Mouse (Mus musculus) right cerebral cortex, adult 18-20 months (tissue): ENCODE measurements at regions not wholly inside any gene's neighbourhood (a gene's known extent, or its start where the extent isn't known, plus 50 kb on each side); places are given as distances from the start of the nearest gene placed in this dataset.
"Not testable (repeated sequence)": the region's sequence is repeated elsewhere in the genome, so short reads cannot be mapped to it uniquely, and the experiment has no call there.

Experiments
- DNase-seq: peaks from one replicate; pipeline ENCODE4 v3.0.0; 2022; ENCODE audit warnings: mixed read lengths

DNA sequence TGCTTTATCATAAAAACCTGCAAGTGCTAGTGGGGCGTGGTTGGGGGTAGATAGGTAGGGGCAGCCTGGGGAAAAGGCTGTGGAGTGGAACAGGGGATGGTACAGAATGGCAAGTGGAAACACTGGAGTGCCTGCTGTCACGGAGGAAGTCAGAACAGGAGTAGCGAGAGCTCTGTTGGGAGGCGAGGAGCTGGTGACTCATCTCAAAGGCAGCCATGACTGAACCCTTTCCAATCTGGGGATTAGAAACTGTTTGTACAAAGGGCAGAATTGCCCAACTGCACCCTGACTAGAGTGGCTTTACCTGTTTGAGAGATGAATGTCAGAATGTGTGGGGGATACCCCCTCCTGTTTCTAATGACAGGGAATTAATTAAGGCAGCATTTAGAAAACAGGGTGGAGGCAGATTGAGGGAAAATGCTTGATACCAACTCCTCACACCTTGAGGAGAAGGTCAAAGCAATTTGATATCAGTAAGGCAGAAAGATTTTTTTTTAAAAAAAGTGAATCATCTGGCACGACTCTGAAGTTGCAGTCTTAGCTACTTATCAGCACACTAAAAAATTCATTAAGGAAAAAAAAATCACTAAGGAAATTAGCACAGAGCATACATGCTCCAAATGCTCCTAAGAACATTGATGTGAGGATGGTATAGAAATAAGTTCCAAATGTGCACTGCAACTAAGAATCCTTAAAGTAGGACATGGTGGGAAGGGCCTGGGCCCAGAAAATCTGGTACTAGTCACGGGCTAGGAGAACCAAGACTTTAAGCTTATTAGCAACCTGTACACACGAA lies 54.7 kb upstream of the Usp25 start:
- DNase-seq, result no peak

DNA sequence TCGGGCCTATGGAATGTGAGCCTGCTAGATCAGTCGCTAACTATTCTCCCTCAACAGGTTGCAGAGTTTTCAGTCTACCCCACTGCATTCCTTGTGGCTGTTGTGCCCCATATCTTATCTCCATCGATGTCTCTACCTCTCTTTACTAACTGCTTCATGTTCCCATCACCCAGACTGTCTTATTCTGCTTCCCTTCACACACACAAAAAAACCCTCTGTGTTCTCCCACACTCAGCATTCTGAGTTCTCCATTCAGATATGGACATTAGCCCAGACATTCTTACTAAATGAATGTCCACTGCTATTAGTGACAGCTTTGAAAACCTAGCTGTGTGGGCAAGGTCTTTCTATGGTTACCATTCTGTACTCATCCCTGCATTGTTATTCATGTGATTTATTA lies 56.0 kb upstream of the Usp25 start:
- DNase-seq, result no peak

DNA sequence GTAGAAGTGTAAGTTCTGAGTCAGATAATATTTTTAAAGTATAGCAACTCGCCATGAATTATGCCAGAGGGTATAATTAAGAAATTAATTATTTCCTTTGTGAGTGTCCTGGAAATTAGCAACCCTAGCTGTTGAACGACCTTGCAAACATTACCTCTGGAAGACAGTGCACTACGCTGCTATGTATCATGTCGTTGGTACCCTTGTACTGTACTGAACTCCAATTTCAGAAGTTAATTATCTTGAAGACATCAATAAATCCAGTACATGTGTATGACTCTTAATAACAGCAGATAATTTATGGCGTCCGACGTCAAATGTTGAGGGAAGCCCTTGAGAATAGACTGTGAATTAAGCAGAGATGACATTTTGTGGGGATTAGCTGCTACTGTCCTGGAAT lies 56.4 kb upstream of the Usp25 start:
- no peak for DNase-seq

DNA sequence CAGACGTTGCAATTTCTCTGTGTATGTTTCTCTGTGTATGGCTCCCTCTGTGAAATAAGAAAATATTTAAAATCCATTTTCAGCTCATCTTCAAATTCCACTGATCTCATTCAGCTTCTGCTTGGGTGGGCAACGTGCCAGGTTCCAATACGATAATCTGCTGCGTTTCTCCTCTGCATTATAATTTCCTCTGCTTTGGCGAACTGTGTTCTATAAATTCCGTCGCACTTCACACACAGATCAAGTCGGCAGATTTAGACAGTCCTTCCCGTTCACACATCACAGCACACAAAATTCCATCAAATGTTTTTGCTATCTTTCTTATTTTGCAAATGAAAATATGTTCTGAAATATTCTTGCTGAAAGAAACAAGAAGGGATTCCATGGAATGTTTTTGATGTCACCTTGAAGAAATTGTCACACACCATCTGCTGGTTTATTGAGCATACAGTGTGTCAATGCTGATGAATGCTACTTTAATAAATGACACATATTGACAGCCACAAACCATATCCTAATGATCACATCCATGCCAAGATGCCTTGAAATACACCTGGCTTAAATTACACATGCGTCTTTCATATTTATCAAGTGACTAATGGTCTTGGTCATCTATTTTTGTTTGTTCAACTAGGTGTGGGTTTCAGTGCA lies 62.5 kb upstream of the Usp25 start:
- DNase-seq, result peak; percentile 57

DNA sequence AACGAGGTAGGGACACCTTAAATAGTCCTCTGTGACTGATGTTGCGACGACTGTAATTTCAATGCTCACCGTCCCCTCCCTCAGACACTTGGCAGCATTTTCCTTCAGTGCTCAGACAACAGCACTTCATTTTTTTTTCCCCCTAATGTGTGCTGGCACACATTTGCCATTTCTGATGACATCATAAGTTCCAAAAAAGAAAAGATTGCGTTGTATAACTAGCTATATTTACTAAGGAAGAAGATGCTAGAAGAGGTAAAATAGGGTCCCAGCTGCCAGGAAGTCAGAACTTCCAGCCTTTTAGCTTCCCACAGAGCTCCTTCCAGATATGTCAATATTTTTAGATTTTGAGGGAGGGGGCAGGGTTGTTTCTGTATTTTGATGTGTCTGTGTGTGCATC lies 66.5 kb upstream of the Usp25 start:
- no peak for DNase-seq

DNA sequence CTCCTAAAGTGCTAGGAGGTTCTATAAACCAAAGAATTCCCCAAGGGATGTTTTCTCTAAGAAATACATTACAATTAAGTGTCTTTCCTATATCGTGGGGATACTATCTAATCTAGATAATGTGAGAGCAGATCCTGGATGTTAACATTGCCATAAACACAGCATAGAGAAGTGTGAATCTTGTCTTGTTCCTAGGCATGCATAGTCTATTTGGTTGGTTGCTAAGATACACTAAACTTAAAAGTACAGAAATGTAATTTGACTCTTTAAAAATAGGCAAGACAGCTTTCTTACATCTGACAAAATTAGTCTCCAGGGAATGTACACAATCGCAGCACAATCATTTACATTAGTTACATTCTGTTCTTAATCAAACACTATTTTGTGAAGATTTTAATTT lies 75.4 kb upstream of the Usp25 start:
- no peak for DNase-seq

DNA sequence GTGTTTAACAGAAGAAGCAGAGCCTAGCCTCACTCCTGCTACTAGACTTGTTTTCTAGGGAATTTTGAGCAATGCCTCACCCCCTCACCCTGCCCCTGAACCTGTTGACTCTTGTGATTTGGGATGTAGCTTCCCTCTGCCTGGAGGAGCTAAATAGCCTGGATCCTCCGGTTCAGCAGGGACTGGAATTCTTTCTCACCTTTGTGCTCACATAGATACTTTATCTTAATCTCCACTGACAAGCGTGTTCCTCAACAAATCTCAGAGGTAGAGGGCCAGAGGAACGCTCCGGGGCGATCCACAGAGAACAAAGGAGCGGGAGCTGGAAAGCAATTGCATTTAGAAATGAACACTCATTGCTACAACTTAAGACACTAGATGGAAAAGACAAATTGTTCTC lies 85.6 kb upstream of the Usp25 start:
- DNase-seq, result no peak

DNA sequence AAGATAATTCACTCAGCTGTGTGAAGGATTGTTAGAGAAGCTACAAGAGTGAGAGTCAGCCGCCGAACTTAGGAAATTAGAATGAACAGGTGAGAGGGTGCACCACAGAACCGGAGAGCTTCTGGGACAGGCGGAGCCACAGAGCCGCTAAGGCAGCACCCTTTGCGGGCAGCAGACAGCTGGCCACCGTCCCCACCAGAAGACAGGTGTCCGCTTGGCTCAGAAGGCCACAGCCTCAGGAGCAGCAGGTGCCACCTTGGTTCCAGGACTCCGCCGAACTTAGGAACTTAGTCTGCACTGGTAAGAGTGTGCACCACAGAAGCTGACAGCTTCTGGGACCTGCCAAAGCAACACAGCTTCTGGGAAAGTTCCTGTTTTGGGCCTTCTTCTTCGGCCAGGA lies 93.4 kb upstream of the Usp25 start:
- not testable (repeated sequence) for DNase-seq

DNA sequence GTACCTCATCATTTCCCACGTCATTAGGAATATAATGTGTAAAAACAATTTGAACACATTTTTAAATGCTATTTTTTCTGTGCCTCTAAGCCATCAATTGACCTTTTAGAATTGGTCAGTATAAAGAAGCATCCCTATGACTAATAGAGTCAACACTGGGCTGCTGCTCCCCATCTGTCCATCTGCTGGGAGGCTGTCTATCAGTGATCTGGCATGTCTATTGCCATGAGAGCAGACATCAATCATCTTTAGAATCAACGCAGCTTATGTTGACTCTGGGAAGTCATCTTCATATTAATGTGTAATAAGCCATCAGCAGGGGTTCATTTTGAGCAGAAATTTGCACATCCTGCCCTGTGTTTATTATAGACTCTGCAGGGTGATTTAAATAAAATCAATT lies 94.9 kb upstream of the Usp25 start:
- no peak for DNase-seq

DNA sequence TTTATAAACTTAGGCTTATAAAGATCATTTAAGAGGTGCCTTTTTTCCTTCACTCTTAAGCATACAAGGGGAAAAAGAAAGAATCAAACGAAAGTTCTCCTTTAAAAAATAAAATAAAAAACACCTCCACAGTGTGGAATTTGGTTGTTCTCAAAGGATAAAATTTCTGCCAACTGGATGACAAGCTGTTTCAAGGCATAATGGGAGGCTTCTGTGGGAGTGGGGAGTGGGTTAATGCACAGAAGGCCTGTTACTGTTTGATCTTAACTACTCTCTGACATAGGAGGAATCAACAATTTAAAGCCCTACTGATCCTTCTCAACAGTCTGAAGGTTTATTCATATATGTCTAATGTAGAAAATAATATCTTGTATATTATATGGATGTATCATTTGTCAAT lies 99.2 kb upstream of the Usp25 start:
- no peak for DNase-seq

DNA sequence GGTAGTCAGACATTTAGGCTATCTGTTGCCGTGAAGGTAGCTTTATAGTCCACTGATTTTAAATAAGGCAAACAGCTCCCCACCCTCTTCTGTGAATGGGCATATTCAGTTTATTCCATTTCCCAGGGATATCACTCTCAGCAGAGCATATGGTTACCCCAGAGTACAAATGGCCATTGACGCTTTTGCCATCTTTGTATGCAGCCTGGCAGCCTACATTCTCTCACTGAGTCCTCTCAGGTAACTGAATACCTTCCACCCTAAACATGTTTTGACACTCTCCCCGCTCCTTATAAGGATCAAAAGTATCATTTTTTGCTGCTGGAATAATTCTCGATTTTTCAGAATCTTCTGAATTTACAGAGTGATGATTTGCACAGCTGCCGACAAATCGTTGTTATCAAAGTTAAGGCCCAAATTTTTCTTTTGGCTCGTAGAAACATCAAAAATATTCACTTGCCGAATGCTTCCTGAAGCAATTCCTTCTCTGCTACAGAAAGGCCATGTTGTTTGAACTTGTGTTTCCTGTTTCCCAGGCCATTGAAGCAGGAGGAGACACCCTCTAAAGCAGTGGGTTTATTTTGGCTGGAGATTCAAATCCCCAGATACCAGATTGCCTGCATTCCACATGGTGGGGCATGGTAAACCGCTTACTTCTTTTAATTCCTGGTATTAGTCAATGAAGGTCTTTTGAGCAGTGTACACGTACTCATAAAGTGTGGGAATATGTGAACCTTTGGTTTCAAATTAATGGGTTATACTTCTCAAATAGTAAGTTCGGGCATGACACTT lies 108.1 kb upstream of the Usp25 start:
- DNase-seq, result no peak

DNA sequence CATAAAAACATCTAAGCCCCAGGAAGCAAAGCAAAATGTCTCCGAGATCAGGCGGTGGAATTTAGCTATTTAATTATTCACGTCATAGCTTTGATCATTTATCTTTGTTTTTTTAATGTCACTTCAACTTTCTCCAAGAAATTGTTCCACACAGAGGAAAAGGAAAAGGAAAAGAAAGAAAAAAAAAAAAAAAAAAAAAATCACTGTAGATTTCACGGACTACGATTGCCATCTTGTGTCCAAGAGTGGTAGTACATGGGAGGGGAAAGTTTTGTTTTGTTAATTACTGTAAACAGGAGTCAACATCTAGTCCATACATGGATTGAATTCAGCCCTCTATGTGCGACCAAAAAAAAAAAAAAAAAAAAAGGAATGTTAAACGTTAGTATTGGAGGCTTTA lies 114.4 kb upstream of the Usp25 start:
- no peak for DNase-seq

DNA sequence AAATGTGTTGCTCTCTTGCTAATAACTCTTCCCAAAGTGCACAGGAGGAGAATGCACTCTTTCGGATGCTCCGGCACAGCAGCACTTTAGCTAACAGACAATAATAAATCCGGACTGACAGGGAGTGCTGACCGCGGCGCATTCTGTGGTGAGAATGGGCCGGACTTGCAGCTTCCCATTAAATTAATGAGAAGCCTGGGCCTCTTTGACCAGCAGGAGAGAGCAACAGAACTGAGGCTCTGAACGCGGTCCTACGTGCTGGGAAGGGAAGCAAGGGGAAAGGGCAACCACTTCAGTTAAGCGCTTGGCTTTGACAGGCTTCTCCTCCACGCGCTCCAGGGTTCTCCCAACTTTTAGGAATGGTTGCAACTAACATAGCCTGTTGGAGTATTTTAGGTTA lies 117.2 kb upstream of the Usp25 start:
- no peak for DNase-seq

DNA sequence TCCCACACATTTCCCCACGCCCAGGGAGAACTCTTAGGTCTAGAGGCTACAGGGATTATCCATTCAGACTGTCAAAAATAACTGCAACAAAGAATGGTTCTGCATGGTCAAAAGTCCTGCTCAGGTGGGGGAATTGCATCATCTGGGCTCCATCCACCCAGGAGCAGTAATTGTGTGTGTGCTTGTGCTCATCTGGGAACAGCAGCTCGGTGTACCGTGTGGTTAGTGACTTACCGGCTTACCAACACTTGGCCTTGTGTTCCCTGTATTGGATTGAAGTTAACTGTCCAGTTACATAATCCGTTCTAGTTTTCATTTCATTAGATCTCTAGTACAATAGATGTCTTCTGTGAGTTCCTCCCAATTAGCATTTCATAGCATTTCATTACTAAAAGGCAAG lies 117.7 kb upstream of the Usp25 start:
- no peak for DNase-seq

DNA sequence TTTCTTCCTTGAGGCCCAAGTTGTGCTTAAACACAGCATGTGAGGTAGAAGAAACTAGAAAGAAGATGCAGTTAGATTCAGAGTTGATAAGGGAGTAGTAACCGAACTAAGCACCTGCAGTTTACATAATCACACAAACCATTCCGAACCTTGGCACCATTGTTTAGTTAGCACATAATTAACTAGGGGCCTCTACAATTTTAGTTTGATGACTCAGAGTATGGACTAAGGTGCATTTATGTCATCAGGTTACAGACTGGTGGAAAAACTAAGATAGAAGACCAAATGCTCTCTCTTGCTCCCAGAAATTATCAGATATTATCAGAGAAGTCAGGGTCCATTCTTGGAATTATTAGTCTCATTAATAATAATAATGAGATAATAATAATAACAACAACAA lies 134.9 kb upstream of the Usp25 start:
- DNase-seq, result no peak

DNA sequence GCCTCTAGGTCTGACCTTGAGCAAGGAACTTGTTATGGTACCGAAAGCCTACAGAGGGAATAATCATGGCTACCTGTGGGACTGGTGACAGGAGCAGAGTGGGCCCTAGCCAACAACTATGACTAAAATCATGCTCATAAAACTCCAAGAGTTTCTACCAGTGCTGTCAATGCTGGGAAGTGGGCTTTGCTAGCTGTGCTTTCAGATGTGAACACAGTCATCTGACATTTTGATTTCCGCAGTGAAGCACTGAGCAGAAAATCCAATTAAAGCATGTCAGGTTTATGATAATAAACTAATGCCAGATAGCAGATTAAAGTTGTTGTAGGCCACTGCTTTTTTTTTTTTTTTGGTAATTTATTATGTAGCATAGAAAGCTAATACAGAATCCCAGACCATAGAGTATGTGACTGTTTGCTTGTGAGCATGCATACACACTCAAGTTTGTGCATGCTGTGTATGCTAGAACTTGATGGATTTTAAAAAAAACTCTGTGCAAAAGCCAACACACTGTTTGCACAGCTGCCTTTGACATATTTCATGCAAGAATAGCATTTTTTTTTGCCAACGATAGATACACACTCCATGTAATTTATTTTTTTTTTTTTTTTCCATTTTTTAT lies 138.0 kb upstream of the Usp25 start:
- DNase-seq, result no peak

DNA sequence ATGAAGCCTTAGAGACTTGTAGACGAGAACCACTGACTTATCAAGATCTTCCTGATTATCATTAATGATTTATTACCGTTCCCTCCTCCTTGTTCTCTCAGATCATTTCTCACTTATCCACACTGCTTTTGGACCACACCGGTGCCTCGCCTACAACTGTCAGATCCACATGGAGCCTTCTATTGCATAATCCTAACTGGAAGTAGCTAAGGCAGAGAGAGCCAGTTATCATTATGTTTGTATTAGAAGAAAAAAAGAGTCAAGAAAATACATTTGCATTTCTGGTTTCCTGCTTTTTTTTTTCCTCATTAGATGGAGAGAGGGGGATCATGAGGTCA lies 147.1 kb upstream of the Usp25 start:
- DNase-seq, result no peak

DNA sequence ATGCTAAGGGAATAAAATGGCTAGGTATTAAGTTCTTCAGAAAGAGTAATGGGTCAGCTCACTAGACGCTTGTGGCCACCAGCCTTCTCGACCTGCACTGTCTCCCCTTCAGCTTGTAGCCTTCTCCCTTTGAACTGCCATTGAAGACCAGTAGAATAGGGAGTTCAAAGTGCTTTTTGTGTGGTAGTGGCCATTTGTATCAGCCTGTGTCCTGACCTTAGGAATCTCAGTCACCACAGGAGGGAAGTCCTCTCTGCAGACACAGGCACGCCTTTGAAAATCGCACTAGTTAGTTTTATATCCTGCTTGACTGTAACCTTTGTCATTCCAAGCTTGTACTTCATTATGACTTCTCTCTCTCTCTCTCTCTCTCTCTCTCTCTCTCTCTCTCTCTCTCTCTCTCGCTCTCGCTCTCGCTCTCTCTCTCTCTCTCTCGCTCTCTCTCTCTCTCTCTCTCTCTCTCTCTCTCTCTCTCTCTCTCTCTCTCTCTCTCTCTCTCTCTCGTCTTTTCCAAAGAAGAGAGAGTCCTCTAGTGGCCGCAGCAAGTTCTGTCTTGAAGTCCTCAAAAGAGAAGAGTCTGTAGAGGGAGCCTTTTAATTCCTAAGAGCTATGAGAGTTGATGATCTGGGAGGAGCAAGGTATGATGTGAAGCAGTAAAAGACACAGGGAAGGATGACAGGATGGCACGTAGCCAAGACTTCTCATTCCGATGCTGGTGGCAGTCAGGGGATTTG lies 147.6 kb upstream of the Usp25 start:
- DNase-seq, result peak; percentile 56

DNA sequence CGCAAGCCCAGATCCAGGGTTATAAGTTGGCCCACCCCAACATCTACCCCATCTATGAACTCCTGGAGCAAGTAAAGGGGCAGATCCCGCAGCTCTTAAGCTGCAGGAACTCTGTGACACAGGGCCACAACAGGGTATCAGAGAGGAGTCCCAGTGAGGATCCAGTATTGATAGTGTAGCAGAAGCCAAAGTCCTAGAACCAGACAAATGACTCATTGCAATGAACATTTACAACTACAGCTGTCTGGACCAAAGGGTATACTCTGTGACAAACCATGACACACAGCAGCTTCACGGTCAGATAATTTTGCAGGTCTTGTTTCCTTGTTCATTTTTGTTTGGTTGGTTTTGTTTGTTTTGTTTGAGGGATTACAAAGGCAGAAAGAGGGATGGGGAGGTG lies 149.1 kb upstream of the Usp25 start:
- DNase-seq, result no peak

DNA sequence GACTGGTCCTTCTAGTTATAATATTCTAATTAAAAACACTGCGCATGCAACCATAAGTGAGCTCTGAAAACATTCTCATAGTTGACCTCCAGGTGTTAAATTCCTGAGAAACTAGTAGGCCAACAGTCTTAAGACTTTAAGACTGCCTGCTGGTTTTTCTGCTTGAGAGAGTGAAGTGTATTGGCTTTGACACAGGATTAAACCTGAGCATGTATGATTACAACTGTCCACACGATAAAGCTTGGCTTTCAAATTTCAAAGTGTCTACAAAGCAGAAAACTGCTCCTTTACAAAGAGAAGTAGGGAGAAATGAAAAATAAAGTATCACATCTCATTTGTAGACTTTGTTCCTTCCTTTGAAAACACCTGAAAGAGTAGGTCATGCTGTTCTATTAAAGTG lies 157.7 kb upstream of the Usp25 start:
- DNase-seq, result no peak

DNA sequence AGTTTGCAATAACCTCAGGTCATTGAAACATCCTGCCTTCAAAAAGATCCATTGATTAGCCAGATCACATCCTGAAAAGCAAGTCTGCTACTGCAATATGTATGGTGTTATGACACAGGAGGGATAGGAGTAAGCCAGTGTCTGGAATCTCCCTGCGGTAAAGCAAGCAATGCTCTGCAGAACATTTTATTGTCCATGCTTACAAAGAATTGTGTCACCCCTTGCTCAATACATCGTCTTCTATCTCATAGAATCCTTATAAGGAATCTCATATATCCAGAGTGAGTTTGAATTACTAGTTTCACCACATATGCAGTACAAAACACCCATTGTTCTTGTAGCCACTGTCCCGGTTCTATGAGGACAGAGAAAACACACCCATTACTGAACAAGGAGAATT lies 162.1 kb upstream of the Usp25 start:
- no peak for DNase-seq

DNA sequence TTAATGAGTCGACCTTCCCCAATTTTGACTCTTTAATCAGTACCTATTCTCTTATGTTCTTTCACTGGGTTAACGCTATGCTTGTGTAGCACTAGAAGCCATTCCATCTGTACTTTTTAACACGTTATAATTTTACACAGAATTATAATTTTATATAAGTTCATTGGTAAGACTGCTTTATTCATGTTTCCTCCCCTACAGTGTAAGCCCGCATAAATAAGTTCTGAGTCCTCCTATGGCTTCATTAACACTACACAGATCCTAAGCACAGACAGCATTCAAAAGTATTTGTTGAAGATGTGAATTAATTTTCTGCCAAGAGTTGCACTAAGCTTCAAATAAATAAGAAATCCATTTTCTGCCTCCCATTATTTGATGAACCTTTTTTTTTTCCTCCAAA lies 176.1 kb upstream of the Usp25 start:
- DNase-seq, result no peak

DNA sequence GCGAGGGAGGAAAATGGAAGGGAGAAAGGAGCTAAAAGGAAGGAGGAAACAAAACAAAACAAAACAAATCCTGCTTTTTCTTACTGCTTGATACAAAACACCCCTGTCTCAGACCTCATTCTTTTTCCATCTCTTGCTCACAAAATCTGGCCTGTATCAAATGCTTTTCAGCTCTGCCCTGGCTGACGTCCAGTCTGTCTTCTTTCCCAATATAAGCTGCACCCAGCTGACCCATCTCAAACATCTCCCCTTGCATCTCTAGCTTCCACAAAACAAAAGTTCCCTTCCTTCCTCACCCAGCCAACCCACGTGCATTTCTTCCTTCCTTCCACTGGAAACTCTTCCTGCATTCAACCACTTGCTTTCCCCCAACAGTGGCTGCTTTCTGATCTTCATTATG lies 183.1 kb upstream of the Usp25 start:
- no peak for DNase-seq
